Mouse (Mus musculus) C2C12 (cell line): ENCODE measurements around the gene Tnk2. TPM values are rescaled to one million over a fixed set of nuclear protein-coding genes. Genes with fewer than 3 reads are reported as not detected.

Source experiments
- H3K27me3 ChIP-seq: one replicate; pipeline ENCODE4 v1.6.1; 2011; ENCODE audit not compliant: control insufficient read depth, insufficient read depth, insufficient read length
- H3K36me3 ChIP-seq: one replicate; pipeline ENCODE4 v1.6.1; 2011; ENCODE audit not compliant: control insufficient read depth, insufficient read depth
- H3K4me3 ChIP-seq: one replicate; pipeline ENCODE4 v1.5.1; 2011; ENCODE audit warnings: mild to moderate bottlenecking, control low read depth; ENCODE audit not compliant: poor library complexity, insufficient read depth, severe bottlenecking
- H3K79me2 ChIP-seq: one replicate; pipeline ENCODE4 v1.6.1; 2011; ENCODE audit not compliant: control insufficient read depth, insufficient read depth
- H3K79me3 ChIP-seq: one replicate; pipeline ENCODE4 v1.6.1; 2011; ENCODE audit warnings: low read depth, control low read depth
- H3ac ChIP-seq: one replicate; pipeline ENCODE3; 2011; ENCODE audit warnings: low read depth; ENCODE audit not compliant: control insufficient read depth, insufficient read length
- CEBPB ChIP-seq: IDR thresholded peaks from one replicate; pipeline ENCODE4 v1.6.1; 2011; ENCODE audit warnings: low read depth, mild to moderate bottlenecking, control low read depth, moderate library complexity
- CTCF ChIP-seq: IDR thresholded peaks from one replicate; pipeline ENCODE4 v1.5.1; 2011; ENCODE audit not compliant: control insufficient read depth, insufficient read depth, insufficient read length
- FOSL1 ChIP-seq: IDR thresholded peaks from one replicate; pipeline ENCODE4 v1.8.0; 2011; ENCODE audit warnings: mild to moderate bottlenecking, low read length; ENCODE audit not compliant: poor library complexity, insufficient read depth, severe bottlenecking
- MAX ChIP-seq: IDR thresholded peaks from one replicate; pipeline ENCODE4 v1.6.1; 2011; ENCODE audit warnings: mild to moderate bottlenecking, control low read depth
- MYOD1 ChIP-seq: IDR thresholded peaks from one replicate; pipeline ENCODE4 v1.6.1; 2011; ENCODE audit warnings: low read depth; ENCODE audit not compliant: control insufficient read depth, insufficient read length
- MYOG ChIP-seq: IDR thresholded peaks from one replicate; pipeline ENCODE4 v1.6.1; 2011; ENCODE audit not compliant: control insufficient read depth, insufficient read length; ENCODE audit errors: extremely low read depth
- USF1 ChIP-seq: IDR thresholded peaks from one replicate; pipeline ENCODE4 v1.6.1; 2011; ENCODE audit warnings: low read depth, mild to moderate bottlenecking, control low read depth, moderate library complexity
- polyA plus RNA-seq: library from polyadenylated mRNA; unstranded; fragments of >200 nt; fragmentation: generic; extraction: Trizol; gene quantifications from one replicate; pipeline ENCODE4 v1.2.1, GENCODE M21; 2012; ENCODE audit warnings: missing spikeins

Gene Tnk2
- polyA plus RNA-seq, 1 experiment = 78.4 TPM

DNA sequence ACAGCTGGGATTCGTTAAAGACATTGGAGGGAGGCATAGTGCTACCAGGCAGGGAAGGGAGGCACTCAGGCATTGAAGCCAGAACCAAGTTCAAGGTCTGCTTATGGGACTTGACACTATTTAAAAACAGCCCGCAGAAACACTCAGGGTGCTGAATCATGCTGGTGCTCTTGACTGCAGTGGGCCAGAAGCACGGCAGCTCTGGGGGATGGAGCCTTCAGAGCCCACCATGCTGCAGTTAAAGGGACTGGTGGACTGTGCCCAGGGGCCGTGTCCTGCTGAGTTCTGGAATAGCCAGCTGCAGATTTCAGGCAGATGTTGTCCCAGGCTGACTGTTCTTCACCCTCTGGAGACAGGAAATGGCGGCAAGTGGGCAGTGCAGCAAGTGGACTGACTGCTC is 42.3 kb downstream of the Tnk2 start:
- Histone ChIP-seq H3K4me3 (no peak overlapping the region), H3K36me3 (peaks cover 17% of the 10 kb centered on the region), H3K27me3 (no peaks in the 10 kb centered on the region), H3ac (no peak overlapping the region), H3K79me2 (no peaks in the 10 kb centered on the region), H3K79me3 (no peaks in the 10 kb centered on the region)
- TF ChIP-seq MYOD1 = no peak
- no peak for TF ChIP-seq FOSL1
- TF ChIP-seq CTCF = no peak
- TF ChIP-seq USF1 = no peak
- no peak for TF ChIP-seq MYOG
- no peak for TF ChIP-seq CEBPB
- no peak for TF ChIP-seq MAX

GRCm38 (mm10) chr16:32687221-32687620 is 43.5 kb downstream of the Tnk2 start:
- Histone ChIP-seq H3ac (no peak overlapping the region), H3K4me3 (no peak overlapping the region), H3K36me3 (peaks cover 11% of the 10 kb centered on the region), H3K79me2 (no peaks in the 10 kb centered on the region), H3K27me3 (no peaks in the 10 kb centered on the region), H3K79me3 (no peaks in the 10 kb centered on the region)
- no peak for TF ChIP-seq CEBPB
- TF ChIP-seq FOSL1 = no peak
- peak; percentile 34 for TF ChIP-seq USF1

- H3K79me3 ChIP-seq = no peaks in the 10 kb centered on the region
- H3K4me3 ChIP-seq = no peak overlapping the region
- TF ChIP-seq CEBPB = peak; percentile 59
- no peak for TF ChIP-seq MYOD1
- no peak for TF ChIP-seq USF1
- peak overlapping the region; percentile 6 for H3ac ChIP-seq
- H3K27me3 ChIP-seq = no peaks in the 10 kb centered on the region
- H3K79me2 ChIP-seq = no peaks in the 10 kb centered on the region
- no peaks in the 10 kb centered on the region for H3K36me3 ChIP-seq
Observed at GRCm38 (mm10) chr16:32688770-32689169, 45.1 kb downstream of the Tnk2 start.

GRCm38 (mm10) chr16:32689501-32689900 is 45.8 kb downstream of the Tnk2 start:
- H3K79me3 ChIP-seq = no peaks in the 10 kb centered on the region
- H3K36me3 ChIP-seq = no peaks in the 10 kb centered on the region
- TF ChIP-seq CEBPB (no peak), MYOG (no peak), MAX (no peak), CTCF (peak; percentile 31)
- no peak overlapping the region for H3ac ChIP-seq
- no peaks in the 10 kb centered on the region for H3K79me2 ChIP-seq
- H3K4me3 ChIP-seq = no peak overlapping the region
- H3K27me3 ChIP-seq = no peaks in the 10 kb centered on the region

DNA sequence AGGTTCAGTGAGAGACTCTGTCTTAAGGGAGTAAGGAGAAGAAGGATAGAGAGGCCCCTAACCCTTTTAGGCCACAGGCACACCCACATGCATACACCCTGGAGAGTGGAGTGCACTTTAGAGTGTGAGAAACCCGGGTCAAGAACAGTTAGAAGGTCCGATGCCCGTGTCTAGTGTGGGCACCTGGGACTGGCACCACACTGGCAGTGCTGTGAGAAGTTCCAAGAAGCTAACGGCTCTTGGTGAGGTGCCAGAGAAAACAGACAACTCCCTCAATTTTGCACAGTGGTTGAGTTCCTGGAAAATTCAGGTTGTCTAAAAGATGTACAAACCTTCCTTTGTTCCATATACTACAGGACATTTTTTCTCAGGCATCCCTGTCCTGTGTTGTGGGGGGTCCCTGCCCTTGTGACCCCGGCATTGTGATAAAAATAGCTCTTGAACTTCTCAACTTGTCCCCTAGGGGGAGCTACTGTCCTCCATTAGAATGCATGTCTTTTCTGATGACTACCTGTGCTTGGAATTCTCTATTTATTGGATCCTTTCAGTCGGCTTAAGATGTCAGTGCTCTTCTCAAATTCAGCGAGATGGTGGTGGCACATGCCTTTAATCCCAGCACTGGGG is 53.3 kb downstream of the Tnk2 start:
- TF ChIP-seq MYOG (no peak), CTCF (no peak), MAX (no peak), MYOD1 (no peak), FOSL1 (no peak), USF1 (no peak), CEBPB (no peak)
- no peak overlapping the region for H3ac ChIP-seq
- no peaks in the 10 kb centered on the region for H3K36me3 ChIP-seq
- no peaks in the 10 kb centered on the region for H3K27me3 ChIP-seq
- H3K79me3 ChIP-seq = no peaks in the 10 kb centered on the region
- H3K4me3 ChIP-seq = no peak overlapping the region
- no peaks in the 10 kb centered on the region for H3K79me2 ChIP-seq

DNA sequence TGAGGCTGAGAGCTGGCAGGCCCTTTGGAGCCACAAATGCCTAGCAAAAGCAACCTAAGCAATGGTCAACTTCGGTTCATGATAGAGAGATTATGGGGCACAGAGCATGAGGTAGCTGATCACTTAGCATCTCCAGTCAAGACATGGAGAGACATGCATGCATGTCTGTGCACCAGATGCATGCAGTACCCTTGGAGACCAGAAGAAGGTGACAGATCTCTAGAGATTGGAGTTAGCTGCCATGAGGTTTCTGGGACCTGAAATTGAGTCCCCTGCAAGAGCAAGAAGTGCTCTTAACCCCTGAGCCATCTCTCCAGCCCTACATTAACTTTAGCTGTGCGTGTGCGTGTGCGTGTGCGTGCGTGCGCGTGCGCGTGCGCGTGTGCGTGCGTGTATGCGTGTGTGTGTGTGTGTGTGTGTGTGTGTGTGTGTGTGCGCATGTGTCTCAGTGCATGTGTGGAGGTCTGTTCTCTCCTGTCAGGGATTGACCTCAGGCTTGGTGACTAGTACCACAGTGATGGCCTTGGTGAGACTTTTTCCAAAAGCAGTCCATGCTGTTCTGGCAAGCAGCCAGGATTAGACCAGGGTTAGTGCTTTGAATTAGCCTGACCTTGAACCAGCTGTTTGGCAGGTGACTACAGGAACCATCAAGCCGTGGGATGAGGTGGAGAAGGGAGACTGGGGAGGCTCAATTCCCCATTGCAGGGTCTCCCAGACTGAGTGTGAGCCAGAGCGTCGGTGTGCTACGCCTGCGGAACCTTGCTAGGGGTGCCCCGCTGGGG is 54.2 kb downstream of the Tnk2 start:
- no peak overlapping the region for H3K4me3 ChIP-seq

More for the DNA sequence above, 54.2 kb downstream of the Tnk2 start:
- H3ac ChIP-seq = no peak overlapping the region
- no peaks in the 10 kb centered on the region for H3K79me3 ChIP-seq
- no peak for TF ChIP-seq CEBPB
- TF ChIP-seq FOSL1 = no peak
- TF ChIP-seq MAX = no peak
- no peak for TF ChIP-seq CTCF
- no peaks in the 10 kb centered on the region for H3K27me3 ChIP-seq
- no peaks in the 10 kb centered on the region for H3K79me2 ChIP-seq
- no peaks in the 10 kb centered on the region for H3K36me3 ChIP-seq
